Mouse (Mus musculus) kidney, postnatal 0 days (tissue): ENCODE measurements at regions not wholly inside any gene's neighbourhood (a gene's known extent, or its start where the extent isn't known, plus 50 kb on each side); places are given as distances from the start of the nearest gene placed in this dataset.

ENCODE experiments used
- ATAC-seq: fragments of 200-750 bp; cut with Nextera tagmentation; replicated peaks from 2 replicates; pipeline ENCODE4 v1.8.0; 2017; ENCODE audit warnings: low read depth, moderate number of reproducible peaks, moderate TSS enrichment, moderate library complexity; ENCODE audit not compliant: low FRiP score
- DNase-seq: peaks from one replicate; pipeline ENCODE4 v3.0.0-alpha.2; 2016; ENCODE audit warnings: low spot score
- H3K27ac ChIP-seq: fragments of 300-500 bp; sonication (generic); 2 replicates; pipeline ENCODE4 v1.5.1; 2014; ENCODE audit warnings: mild to moderate bottlenecking
- H3K27me3 ChIP-seq: fragments of 300-500 bp; sonication (generic); 2 replicates; pipeline ENCODE4 v1.6.1; 2014; ENCODE audit warnings: low read length, mixed read lengths; ENCODE audit not compliant: insufficient read depth
- H3K36me3 ChIP-seq: fragments of 300-500 bp; sonication (generic); 2 replicates; pipeline ENCODE4 v1.6.1; 2014; ENCODE audit warnings: low read length, mixed read lengths; ENCODE audit not compliant: insufficient read depth
- H3K4me1 ChIP-seq: fragments of 300-500 bp; sonication (generic); replicated peaks from 2 replicates; pipeline ENCODE4 v1.6.1; 2014; ENCODE audit warnings: antibody characterized with exemption, low read length, mixed read lengths; ENCODE audit not compliant: insufficient read depth
- H3K4me2 ChIP-seq: fragments of 300-500 bp; sonication (generic); 2 replicates; pipeline ENCODE4 v1.6.1; 2014; ENCODE audit warnings: mild to moderate bottlenecking, low read length, moderate library complexity, mixed read lengths
- H3K4me3 ChIP-seq: fragments of 300-500 bp; sonication (generic); replicated peaks from 2 replicates; pipeline ENCODE4 v1.5.1; 2014; ENCODE audit warnings: low read depth, low read length
- H3K9ac ChIP-seq: fragments of 300-500 bp; sonication (generic); 2 replicates; pipeline ENCODE4 v1.6.1; 2014; ENCODE audit warnings: low read depth, low read length
- H3K9me3 ChIP-seq: fragments of 300-500 bp; sonication (generic); replicated peaks from 2 replicates; pipeline ENCODE4 v1.6.1; 2016; ENCODE audit warnings: low read length, inconsistent platforms, mixed read lengths
- CTCF ChIP-seq: IDR thresholded peaks from 2 replicates; pipeline ENCODE4 v1.5.1; 2016; ENCODE audit warnings: antibody characterized with exemption, low read depth, mild to moderate bottlenecking, moderate library complexity
- WGBS: fragments of 180-500 bp; shearing (Covaris S2); extraction: QIAGEN DNeasy Blood & Tissue Kit; methylation state at CpG from one replicate; pipeline ENCODE4 v1.1.7; 2014; 5-methylcytosine and 5-hydroxymethylcytosine counted together

GRCm38 (mm10) chr12:5494657-5495512, 119.4 kb upstream of the Klhl29 start:
- Histone ChIP-seq H3K27me3 (no peaks in the 10 kb centered on the region), H3K27ac (no peak overlapping the region)
- peak; percentile 54 for DNase-seq

GRCm38 (mm10) chr12:5464250-5464899, 88.9 kb upstream of the Klhl29 start:
- no peak for TF ChIP-seq CTCF
- H3K4me1 ChIP-seq, result no peaks in the 10 kb centered on the region
- no peak for DNase-seq
- 37% methylated on average over 9 of the region's 9 CpGs for WGBS
- no peaks in the 10 kb centered on the region for H3K9me3 ChIP-seq
- peak; percentile 59; the same call in 1 of the 2 replicates for ATAC-seq
- no peak overlapping the region for H3K4me3 ChIP-seq
- no peaks in the 10 kb centered on the region for H3K36me3 ChIP-seq
- no peak overlapping the region for H3K9ac ChIP-seq
- 0 out of 2 replicates have a peak overlapping the region, but pooled peaks have one; percentile 11 for H3K4me2 ChIP-seq
- no peak overlapping the region for H3K27ac ChIP-seq
- no peaks in the 10 kb centered on the region for H3K27me3 ChIP-seq

More at GRCm38 (mm10) chr12:5494657-5495512, 119.4 kb upstream of the Klhl29 start:
- ATAC-seq, result no peak
- H3K9ac ChIP-seq, result no peak overlapping the region
- no peak for TF ChIP-seq CTCF
- no peaks in the 10 kb centered on the region for H3K36me3 ChIP-seq
- H3K4me2 ChIP-seq, result no peak overlapping the region
- no peaks in the 10 kb centered on the region for H3K9me3 ChIP-seq
- 43% methylated on average over 7 of the region's 7 CpGs for WGBS
- no peak overlapping the region for H3K4me3 ChIP-seq
- H3K4me1 ChIP-seq, result no peaks in the 10 kb centered on the region

GRCm38 (mm10) chr12:5453157-5453556, 77.7 kb upstream of the Klhl29 start:
- Histone ChIP-seq H3K4me3 (no peak overlapping the region), H3K9me3 (no peaks in the 10 kb centered on the region), H3K9ac (no peak overlapping the region), H3K36me3 (no peaks in the 10 kb centered on the region), H3K27me3 (no peaks in the 10 kb centered on the region), H3K27ac (no peak overlapping the region), H3K4me1 (no peaks in the 10 kb centered on the region), H3K4me2 (no peak overlapping the region)
- 83% methylated on average over 2 of the region's 2 CpGs for WGBS
- peak; percentile 31; the same call in 1 of the 2 replicates for TF ChIP-seq CTCF
- ATAC-seq (no peak), DNase-seq (no peak)

GRCm38 (mm10) chr12:5443730-5444129, 68.2 kb upstream of the Klhl29 start:
- Histone ChIP-seq H3K9me3 (no peaks in the 10 kb centered on the region), H3K27me3 (no peaks in the 10 kb centered on the region), H3K36me3 (no peaks in the 10 kb centered on the region), H3K4me3 (no peak overlapping the region), H3K4me1 (no peaks in the 10 kb centered on the region), H3K9ac (no peak overlapping the region), H3K27ac (no peak overlapping the region), H3K4me2 (no peak overlapping the region)
- ATAC-seq (no peak), DNase-seq (no peak)
- no peak for TF ChIP-seq CTCF
- WGBS, result 52% methylated on average over 2 of the region's 2 CpGs

- Histone ChIP-seq H3K4me3 (no peak overlapping the region), H3K27ac (no peak overlapping the region), H3K27me3 (no peaks in the 10 kb centered on the region), H3K9me3 (no peaks in the 10 kb centered on the region), H3K36me3 (no peaks in the 10 kb centered on the region), H3K4me1 (no peaks in the 10 kb centered on the region), H3K4me2 (no peak overlapping the region), H3K9ac (no peak overlapping the region)
- DNase-seq, result no peak
- TF ChIP-seq CTCF, result no peak
- 75% methylated on average over 7 of the region's 7 CpGs for WGBS
- no peak for ATAC-seq
These were observed 67.6 kb upstream of the Klhl29 start for GRCm38 (mm10) chr12:5443091-5443531.

GRCm38 (mm10) chr12:5442679-5443078, 67.2 kb upstream of the Klhl29 start:
- Histone ChIP-seq H3K9me3 (no peaks in the 10 kb centered on the region), H3K4me3 (no peak overlapping the region), H3K4me1 (no peaks in the 10 kb centered on the region), H3K27ac (no peak overlapping the region), H3K4me2 (no peak overlapping the region), H3K36me3 (no peaks in the 10 kb centered on the region), H3K27me3 (no peaks in the 10 kb centered on the region), H3K9ac (no peak overlapping the region)
- ATAC-seq, result no peak
- DNase-seq, result no peak
- TF ChIP-seq CTCF, result no peak
- 71% methylated on average over 5 of the region's 5 CpGs for WGBS
